Mouse (Mus musculus): ENCODE measurements around the gene Mapkap1.

Gene Mapkap1

GRCm38 (mm10) chr2:34573073-34573472 is 166.5 kb downstream of the Mapkap1 start:
- no peak for DNase-seq (ENCODE audit: low read depth, low spot score)

- no peak for DNase-seq (ENCODE audit: low read depth, low spot score)
Observed at GRCm38 (mm10) chr2:34588546-34588945, 182.0 kb downstream of the Mapkap1 start.

GRCm38 (mm10) chr2:34591721-34592360 is 185.3 kb downstream of the Mapkap1 start:
- no peak for DNase-seq (ENCODE audit: low read depth, low spot score)

- DNase-seq (ENCODE audit: low read depth, low spot score), result no peak
Observed at GRCm38 (mm10) chr2:34592361-34592960, 185.9 kb downstream of the Mapkap1 start.

- DNase-seq (ENCODE audit: low read depth, low spot score), result no peak
Observed at GRCm38 (mm10) chr2:34594001-34594400, 187.4 kb downstream of the Mapkap1 start.

GRCm38 (mm10) chr2:34599606-34600255 is 193.2 kb downstream of the Mapkap1 start:
- no peak for DNase-seq (ENCODE audit: low read depth, low spot score)

- no peak for DNase-seq (ENCODE audit: low read depth, low spot score)
Observed at GRCm38 (mm10) chr2:34600734-34601133, 194.2 kb downstream of the Mapkap1 start.

GRCm38 (mm10) chr2:34602111-34602541 is 195.6 kb downstream of the Mapkap1 start:
- no peak for DNase-seq (ENCODE audit: low read depth, low spot score)

- no peak for DNase-seq (ENCODE audit: low read depth, low spot score)
Observed at GRCm38 (mm10) chr2:34602896-34603295, 196.3 kb downstream of the Mapkap1 start.

- DNase-seq (ENCODE audit: low read depth, low spot score), result no peak
Observed at GRCm38 (mm10) chr2:34603653-34604214, 197.2 kb downstream of the Mapkap1 start.

- DNase-seq (ENCODE audit: low read depth, low spot score), result no peak
Observed at GRCm38 (mm10) chr2:34605040-34605439, 198.5 kb downstream of the Mapkap1 start.

- no peak for DNase-seq (ENCODE audit: low read depth, low spot score)
Observed at GRCm38 (mm10) chr2:34608917-34609316, 202.3 kb downstream of the Mapkap1 start.

- no peak for DNase-seq (ENCODE audit: low read depth, low spot score)
Observed at GRCm38 (mm10) chr2:34609516-34609915, 202.9 kb downstream of the Mapkap1 start.

- DNase-seq (ENCODE audit: low read depth, low spot score), result no peak
Observed at GRCm38 (mm10) chr2:34620778-34621415, 214.3 kb downstream of the Mapkap1 start.

- DNase-seq (ENCODE audit: low read depth, low spot score), result no peak
Observed at GRCm38 (mm10) chr2:34621485-34621884, 214.9 kb downstream of the Mapkap1 start.

- DNase-seq (ENCODE audit: low read depth, low spot score), result no peak
Observed at GRCm38 (mm10) chr2:34622518-34622917, 215.9 kb downstream of the Mapkap1 start.

- DNase-seq (ENCODE audit: low read depth, low spot score), result no peak
Observed at GRCm38 (mm10) chr2:34623181-34623580, 216.6 kb downstream of the Mapkap1 start.

- DNase-seq (ENCODE audit: low read depth, low spot score), result no peak
Observed at GRCm38 (mm10) chr2:34624076-34624475, 217.5 kb downstream of the Mapkap1 start.

- DNase-seq (ENCODE audit: low read depth, low spot score), result no peak
Observed at GRCm38 (mm10) chr2:34627328-34628226, 221.0 kb downstream of the Mapkap1 start.

- DNase-seq (ENCODE audit: low read depth, low spot score), result no peak
Observed at GRCm38 (mm10) chr2:34628903-34629540, 222.5 kb downstream of the Mapkap1 start.

GRCm38 (mm10) chr2:34629758-34630157 is 223.2 kb downstream of the Mapkap1 start:
- no peak for DNase-seq (ENCODE audit: low read depth, low spot score)

All from c-Kit-negative CD71-positive TER-119-positive erythroid progenitor cells, embryonic 14.5 days (primary cell).